Mouse (Mus musculus): ENCODE results near the gene Lsm7.

- no peak for TF ChIP-seq EP300 (IDR thresholded peaks at IDR 0.05; ENCODE audit: low read depth)
- no peak for TF ChIP-seq CTCF (IDR thresholded peaks at IDR 0.05; ENCODE audit: low read depth)
Measured at GRCm38 (mm10) chr10:80899591-80900317, 44.7 kb upstream of the Lsm7 start.
